Mouse (Mus musculus) Muller cell, postnatal 12 days (primary cell): ENCODE data around the gene Mrps22.

Experiments
- DNase-seq: peaks from one replicate; pipeline ENCODE4 v3.0.0-alpha.2; 2015; ENCODE audit errors: inconsistent ontology term

The Mrps22 gene

GRCm38 (mm10) chr9:98601156-98601836 is at the start of gene Mrps22:
Mrps22 (minus strand) TSS chr9:98601660.
- DNase-seq = peak; percentile 76

GRCm38 (mm10) chr9:98650547-98650946 is 49.1 kb upstream of the Mrps22 start:
- no peak for DNase-seq

GRCm38 (mm10) chr9:98647418-98647817 is 46.0 kb upstream of the Mrps22 start:
- DNase-seq = no peak

- DNase-seq = peak; percentile 80
Observed at GRCm38 (mm10) chr9:98645750-98646149, 44.3 kb upstream of the Mrps22 start.

GRCm38 (mm10) chr9:98642126-98642525 is 40.7 kb upstream of the Mrps22 start:
- DNase-seq = no peak

- DNase-seq = no peak
Observed at GRCm38 (mm10) chr9:98633287-98634162, 32.1 kb upstream of the Mrps22 start.

- DNase-seq = no peak
Observed at GRCm38 (mm10) chr9:98628480-98628879, 27.0 kb upstream of the Mrps22 start.

- DNase-seq = no peak
Observed at GRCm38 (mm10) chr9:98604896-98605295, 3.4 kb upstream of the Mrps22 start.

GRCm38 (mm10) chr9:98601837-98602359 is 438 bp upstream of the Mrps22 start:
- no peak for DNase-seq

GRCm38 (mm10) chr9:98600094-98600493 is 1.4 kb downstream of the Mrps22 start:
- DNase-seq = no peak

GRCm38 (mm10) chr9:98583852-98584251 is 17.6 kb downstream of the Mrps22 start:
- no peak for DNase-seq

- DNase-seq = peak; percentile 98
Observed at GRCm38 (mm10) chr9:98563137-98564126, 38.0 kb downstream of the Mrps22 start, which contains the start of gene Copb2. Copb2 (plus strand) TSS chr9:98563721.

GRCm38 (mm10) chr9:98544042-98544441 is 57.4 kb downstream of the Mrps22 start:
- DNase-seq = no peak
